Mouse (Mus musculus): Measurements from ENCODE around the gene Ppfia1. TPM values are rescaled to one million over a fixed set of nuclear protein-coding genes. Genes with fewer than 3 reads are reported as not detected.

Gene Ppfia1
- total and polyA plus RNA-seq, 3 experiments, result 29.3 to 46.6 (median 41.3) TPM

DNA sequence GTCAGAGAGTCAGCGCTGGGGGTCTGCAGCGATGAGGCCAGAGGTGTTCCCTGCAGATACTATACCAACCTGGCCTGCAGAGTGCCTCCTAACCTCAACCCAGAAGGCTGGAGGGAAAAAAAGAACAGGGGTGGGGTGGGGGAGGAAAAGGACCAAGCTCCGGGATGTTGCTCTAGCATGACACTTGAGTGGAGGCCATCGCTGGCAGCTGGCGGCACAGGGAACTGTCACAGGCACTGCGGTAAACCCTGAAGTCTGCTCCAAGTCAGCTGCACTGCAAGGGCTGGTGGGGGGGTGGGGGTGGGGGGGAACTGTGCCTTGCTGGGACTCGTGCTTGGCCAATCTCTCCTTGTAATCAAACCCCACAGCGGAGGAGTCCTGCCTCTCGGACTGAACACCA, 102.9 kb downstream of the Ppfia1 start:
- no peak overlapping the region for H3K27ac ChIP-seq (ENCODE audit: insufficient read depth, low read depth)
- no peak overlapping the region for H3K4me3 ChIP-seq (replicated peaks in 1 of 3; ENCODE audit: low read depth in 2 of 3, low read length in 2 of 3, poor library complexity in 1 of 3)
- no peaks in the 10 kb centered on the region for H3K36me3 ChIP-seq (replicated peaks in 1 of 2; ENCODE audit: control insufficient read depth in 1 of 2, insufficient read depth in 1 of 2, low read length in 1 of 2)
- no peak overlapping the region for H3K4me2 ChIP-seq (ENCODE audit: insufficient read depth, low read depth, poor library complexity, severe bottlenecking)
- H3K27me3 ChIP-seq (replicated peaks), result peaks cover 82% of the 10 kb centered on the region
- H3K4me1 ChIP-seq (ENCODE audit: control insufficient read depth in 1 of 2, insufficient read depth in 2 of 2), result peaks cover 11 to 28% of the 10 kb centered on the region in 2 experiments
- H3K79me2 ChIP-seq (replicated peaks; ENCODE audit: control insufficient read depth, extremely low read depth, insufficient read depth, poor library complexity, severe bottlenecking), result no peaks in the 10 kb centered on the region
- in situ Hi-C loops (cut with MboI; ENCODE audit: low pct_ligation_motif_present, low pct_unique_long_range_greater_than_20kb, low sequenced_read_pairs), result no loop called here
- TF ChIP-seq MAFK (IDR thresholded peaks at IDR 0.05; ENCODE audit: insufficient replicate concordance, low read length), result no peak
- TF ChIP-seq JUND (conservative IDR thresholded peaks at IDR 0.05; ENCODE audit: low read depth, low read length), result no peak
- TF ChIP-seq NRF1 (IDR thresholded peaks at IDR 0.05; ENCODE audit: low read depth, low read length), result no peak
- no peak for TF ChIP-seq ZMIZ1 (IDR thresholded peaks at IDR 0.05; ENCODE audit: low read depth, low read length)
- no peak for TF ChIP-seq ZC3H11A (IDR thresholded peaks at IDR 0.05; ENCODE audit: low read depth, low read length)
- no peak for TF ChIP-seq KAT2A (IDR thresholded peaks at IDR 0.05; ENCODE audit: insufficient replicate concordance, low read length)
- no peak for TF ChIP-seq MEF2A (IDR thresholded peaks at IDR 0.05; ENCODE audit: borderline replicate concordance, low read depth, low read length)
- no peak for TF ChIP-seq BHLHE40 (IDR thresholded peaks at IDR 0.05; ENCODE audit: low read depth, low read length)
- TF ChIP-seq TBP (conservative IDR thresholded peaks at IDR 0.05; ENCODE audit: low read depth, low read length), result no peak
- no peak for TF ChIP-seq PAX5 (IDR thresholded peaks at IDR 0.05; ENCODE audit: low read length)
- no peak for TF ChIP-seq NELFE (IDR thresholded peaks at IDR 0.05; ENCODE audit: low read depth, low read length)
- no peak for TF ChIP-seq MAX (IDR thresholded peaks at IDR 0.05; ENCODE audit: low read length)
- TF ChIP-seq MYC (IDR thresholded peaks at IDR 0.05; ENCODE audit: low read depth, low read length), result no peak
- no peak for TF ChIP-seq RCOR1 (conservative IDR thresholded peaks at IDR 0.05; ENCODE audit: low read depth, low read length)
- TF ChIP-seq TCF12 (IDR thresholded peaks at IDR 0.05; ENCODE audit: low read depth, low read length), result no peak
- no peak for TF ChIP-seq USF2 (conservative IDR thresholded peaks at IDR 0.05; ENCODE audit: low read depth, low read length)
- H3K9me3 ChIP-seq (replicated peaks; ENCODE audit: low read length), result peaks cover 7% of the 10 kb centered on the region
- dilution Hi-C loops (cut with MboI; ENCODE audit: extremely low pct_ligation_motif_present, extremely low pct_unique_long_range_greater_than_20kb, low sequenced_read_pairs), result no loop called here
- DNase-seq (ENCODE audit: extremely low read depth), result no peak
- H3K9ac ChIP-seq (ENCODE audit: insufficient read depth, low read depth), result no peak overlapping the region

GRCm38 (mm10) chr7:144449637-144450570, 103.6 kb downstream of the Ppfia1 start:
- no peak for DNase-seq (ENCODE audit: extremely low read depth)
- H3K27me3 ChIP-seq (replicated peaks), result peaks cover 83% of the 10 kb centered on the region
- dilution Hi-C loops (cut with MboI; ENCODE audit: extremely low pct_ligation_motif_present, extremely low pct_unique_long_range_greater_than_20kb, low sequenced_read_pairs) (no loop called here), in situ Hi-C loops (cut with MboI; ENCODE audit: low pct_ligation_motif_present, low pct_unique_long_range_greater_than_20kb, low sequenced_read_pairs) (loop anchor here (25.0 kb wide), 1 partner anchor 363 kb away; no protein-coding TSS in a partner anchor)
- no peaks in the 10 kb centered on the region for H3K79me2 ChIP-seq (replicated peaks; ENCODE audit: control insufficient read depth, extremely low read depth, insufficient read depth, poor library complexity, severe bottlenecking)
- H3K9me3 ChIP-seq (replicated peaks; ENCODE audit: low read length), result peaks cover 7% of the 10 kb centered on the region
- no peak overlapping the region for H3K9ac ChIP-seq (ENCODE audit: insufficient read depth, low read depth)
- H3K36me3 ChIP-seq (replicated peaks in 1 of 2; ENCODE audit: control insufficient read depth in 1 of 2, insufficient read depth in 1 of 2, low read length in 1 of 2), result no peaks in the 10 kb centered on the region
- H3K27ac ChIP-seq (ENCODE audit: insufficient read depth, low read depth), result no peak overlapping the region
- no peak overlapping the region for H3K4me2 ChIP-seq (ENCODE audit: insufficient read depth, low read depth, poor library complexity, severe bottlenecking)
- TF ChIP-seq POLR2A (IDR thresholded peaks at IDR 0.05; ENCODE audit: low read depth, low read length) (no peak), MAX (IDR thresholded peaks at IDR 0.05; ENCODE audit: low read length) (no peak), UBTF (IDR thresholded peaks at IDR 0.05; ENCODE audit: low read depth, low read length) (no peak), E2F4 (IDR thresholded peaks at IDR 0.05; ENCODE audit: insufficient replicate concordance, low read depth, low read length) (no peak), POLR2AphosphoS2 (IDR thresholded peaks at IDR 0.05; ENCODE audit: low read depth, low read length) (no peak), ZC3H11A (IDR thresholded peaks at IDR 0.05; ENCODE audit: low read depth, low read length) (no peak)
- no peak overlapping the region for H3K4me3 ChIP-seq (replicated peaks in 1 of 3; ENCODE audit: low read depth in 2 of 3, low read length in 2 of 3, poor library complexity in 1 of 3)
- H3K4me1 ChIP-seq (ENCODE audit: control insufficient read depth in 1 of 2, insufficient read depth in 2 of 2), result peaks cover 14 to 36% of the 10 kb centered on the region in 2 experiments
